In the genomic region with DNA sequence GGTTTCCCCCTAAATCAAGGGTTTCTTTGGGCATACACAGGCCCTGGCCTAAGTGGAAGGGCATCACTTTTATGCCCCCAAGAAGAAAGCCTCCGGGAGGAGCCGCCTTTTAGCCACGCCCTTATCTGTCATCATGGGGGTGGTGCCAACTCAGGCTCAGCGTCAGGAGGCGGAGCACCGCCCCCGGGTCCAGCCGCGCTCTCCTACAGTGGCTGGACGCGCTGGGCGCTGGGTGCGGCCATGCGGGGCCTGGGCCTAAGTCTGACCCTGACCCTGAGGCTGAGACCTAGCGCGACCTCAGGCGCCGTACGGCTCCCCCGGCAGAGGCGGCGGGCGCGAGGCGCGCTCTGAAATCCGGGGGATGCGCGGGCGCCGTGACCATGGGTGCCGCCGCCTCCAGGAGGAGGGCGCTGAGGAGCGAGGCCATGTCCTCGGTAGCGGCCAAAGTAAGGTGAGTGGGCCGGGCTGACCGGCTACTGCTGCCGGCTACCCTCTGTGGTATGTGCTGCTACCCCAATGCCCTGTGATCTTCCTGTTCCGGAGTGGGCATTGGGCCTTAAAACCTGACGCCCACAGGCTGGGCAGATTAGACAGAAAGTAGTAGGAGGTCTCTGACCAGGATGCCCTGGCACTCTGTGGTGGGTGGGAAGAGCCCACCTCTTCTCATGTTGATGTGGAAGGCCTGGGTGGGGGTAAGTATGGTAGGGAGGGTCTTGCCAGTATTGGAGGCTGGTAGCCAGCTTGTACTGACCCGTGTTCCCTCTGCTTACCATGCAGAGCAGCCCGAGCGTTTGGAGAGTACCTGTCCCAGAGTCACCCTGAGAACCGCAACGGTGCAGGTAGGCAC, we compare ENCODE assay signal across 8 mouse cellular contexts. TPM values are rescaled to one million over a fixed set of nuclear protein-coding genes. Genes with fewer than 3 reads are reported as not detected.
DNase-seq lines count a peak whose midpoint lies in the region; ATAC-seq and TF ChIP-seq lines count a peak whose summit lies in the region.

A gene (plus strand): TSS at position 135 of the 847 bp plus-strand sequence.

- peak within 1 kb of the TSS; percentile 61 to 98 for H3K4me3 ChIP-seq in MEL (ENCODE audit: control insufficient read depth in 1 of 2, insufficient read depth in 1 of 2, low read depth in 2 of 2, low read length in 2 of 2)
- H3K4me3 ChIP-seq in hindbrain, embryonic 10.5 days, result peak within 1 kb of the TSS; percentile 70
- peak within 1 kb of the TSS; percentile 65 for H3K4me3 ChIP-seq in lung, postnatal 0 days (ENCODE audit: low read depth, low read length)

- H3K4me1 ChIP-seq in MEL (ENCODE audit: control insufficient read depth in 1 of 2, insufficient read depth in 2 of 2, low read length in 2 of 2), result peaks cover 0 to 5% of the 10 kb centered on the region in 2 experiments; a peak in 2 of 4 replicates
- H3K4me1 ChIP-seq in hindbrain, embryonic 10.5 days (replicated peaks), result peaks cover 30% of the 10 kb centered on the region
- H3K4me1 ChIP-seq in lung, postnatal 0 days (ENCODE audit: insufficient read depth, low read depth, low read length), result peaks cover 7% of the 10 kb centered on the region; the same call in 1 of the 2 replicates

- peak; percentile 74 for ATAC-seq in frontal cortex, adult (ENCODE audit: low TSS enrichment)
- peak; percentile 97 for ATAC-seq in lung, postnatal 0 days

- peak; percentile 64 to 70; a peak in 2 of 4 replicates for TF ChIP-seq POLR2A in MEL (IDR thresholded peaks at IDR 0.05; ENCODE audit: control insufficient read depth in 1 of 2, insufficient read depth in 1 of 2, low read depth in 1 of 2, low read length in 2 of 2, poor library complexity in 1 of 2)

- no peak; a peak in 1 of 6 replicates for TF ChIP-seq CTCF in MEL (IDR thresholded peaks at IDR 0.05 in 2 of 3, conservative IDR thresholded peaks at IDR 0.05 in 1 of 3; ENCODE audit: control insufficient read depth in 1 of 3, insufficient read depth in 1 of 3, low read depth in 2 of 3, low read length in 3 of 3, poor library complexity in 1 of 3, severe bottlenecking in 1 of 3)
- peak; percentile 42 for TF ChIP-seq CTCF in lung, postnatal 0 days (IDR thresholded peaks at IDR 0.05)

- H3K4me2 ChIP-seq in lung, postnatal 0 days (replicated peaks; ENCODE audit: low read depth, low read length), result peak within 1 kb of the TSS; percentile 85

- H3K9me3 ChIP-seq in MEL (replicated peaks; ENCODE audit: insufficient read depth, low read length), result no peaks in the 10 kb centered on the region
- no peaks in the 10 kb centered on the region for H3K9me3 ChIP-seq in hindbrain, embryonic 10.5 days
- no peaks in the 10 kb centered on the region for H3K9me3 ChIP-seq in lung, postnatal 0 days (ENCODE audit: low read length)

- peak; percentile 86 for DNase-seq in MEL (ENCODE audit: low read depth, low spot score)
- peak; percentile 81 for DNase-seq in cerebellum, adult 8-10 months
- peak; percentile 87 for DNase-seq in hindbrain, embryonic 10.5 days (ENCODE audit: low spot score)
- DNase-seq in layer of hippocampus, adult 9-11 months, result peak; percentile 90
- DNase-seq in lung, postnatal 0 days (ENCODE audit: low spot score), result peak; percentile 92
- peak; percentile 89 for DNase-seq in ovary, postnatal 14 days (ENCODE audit: low spot score)
- DNase-seq in thymus, postnatal 14 days, result peak; percentile 79

- no peak for TF ChIP-seq RAD21 in MEL (IDR thresholded peaks at IDR 0.05; ENCODE audit: low read depth, low read length)

- no peaks in the 10 kb centered on the region; a peak in 1 of 4 replicates for H3K36me3 ChIP-seq in MEL (ENCODE audit: control insufficient read depth in 1 of 2, insufficient read depth in 2 of 2, low read length in 2 of 2)
- H3K36me3 ChIP-seq in hindbrain, embryonic 10.5 days, result peaks cover 38% of the 10 kb centered on the region
- no peaks in the 10 kb centered on the region for H3K36me3 ChIP-seq in lung, postnatal 0 days (ENCODE audit: insufficient read depth, low read length)

- H3K9ac ChIP-seq in MEL (ENCODE audit: control insufficient read depth, low read depth, low read length, poor library complexity, severe bottlenecking), result peak within 1 kb of the TSS; percentile 73
- H3K9ac ChIP-seq in lung, postnatal 0 days (replicated peaks; ENCODE audit: low read depth), result peak within 1 kb of the TSS; percentile 63

- 5% methylated on average over 47 of the region's 47 CpGs for WGBS in hindbrain, embryonic 10.5 days
- 3% methylated on average over 45 of the region's 47 CpGs for WGBS in lung, postnatal 0 days

- no peaks in the 10 kb centered on the region for H3K27me3 ChIP-seq in MEL (ENCODE audit: control insufficient read depth in 1 of 2, insufficient read depth in 2 of 2, low read length in 2 of 2)
- no peaks in the 10 kb centered on the region for H3K27me3 ChIP-seq in hindbrain, embryonic 10.5 days (ENCODE audit: insufficient read depth, poor library complexity, severe bottlenecking)
- no peaks in the 10 kb centered on the region for H3K27me3 ChIP-seq in lung, postnatal 0 days (replicated peaks; ENCODE audit: insufficient read depth, low read length)

- H3K79me2 ChIP-seq in MEL (ENCODE audit: control insufficient read depth, insufficient read depth, low read length, poor library complexity), result no peaks in the 10 kb centered on the region; the same call in 1 of the 2 replicates

- no peak within 1 kb of the TSS for H3K27ac ChIP-seq in MEL (ENCODE audit: control insufficient read depth, low read depth, low read length)
- H3K27ac ChIP-seq in hindbrain, embryonic 10.5 days, result peak within 1 kb of the TSS; percentile 91
- no peak within 1 kb of the TSS for H3K27ac ChIP-seq in lung, postnatal 0 days (ENCODE audit: low read length)

- TF ChIP-seq EP300 in MEL (IDR thresholded peaks at IDR 0.05; ENCODE audit: low read depth in 1 of 2, low read length in 2 of 2), result no peak
- TF ChIP-seq EP300 in lung, postnatal 0 days (IDR thresholded peaks at IDR 0.05), result no peak

TF ChIP-seq in MEL, 35 proteins besides CTCF, POLR2A, EP300 and RAD21:
- TF ChIP-seq POLR2AphosphoS5 (IDR thresholded peaks at IDR 0.05; ENCODE audit: borderline replicate concordance, low read depth, low read length) (no peak), ELF1 (IDR thresholded peaks at IDR 0.05; ENCODE audit: low read depth, low read length) (no peak), KAT2A (conservative IDR thresholded peaks at IDR 0.05; ENCODE audit: low read depth, low read length) (no peak), ZKSCAN1 (IDR thresholded peaks at IDR 0.05; ENCODE audit: low read depth, low read length) (no peak), SIN3A (IDR thresholded peaks at IDR 0.05; ENCODE audit: low read length) (peak; percentile 32; the same call in 1 of the 2 replicates), ZNF384 (IDR thresholded peaks at IDR 0.05; ENCODE audit: low read depth, low read length) (no peak), MEF2A (IDR thresholded peaks at IDR 0.05; ENCODE audit: extremely low read depth, insufficient replicate concordance, low read depth, low read length, poor library complexity, severe bottlenecking) (no peak), GATA1 (IDR thresholded peaks at IDR 0.05; ENCODE audit: low read depth, low read length) (0 out of 2 replicates have a peak, but pooled peaks have one; percentile 17), MXI1 (IDR thresholded peaks at IDR 0.05; ENCODE audit: low read depth, low read length) (no peak), SMC3 (IDR thresholded peaks at IDR 0.05; ENCODE audit: low read depth, low read length) (no peak), NELFE (IDR thresholded peaks at IDR 0.05; ENCODE audit: low read depth, low read length) (peak; percentile 60), POLR2AphosphoS2 (IDR thresholded peaks at IDR 0.05; ENCODE audit: low read length) (peak; percentile 64; the same call in 1 of the 2 replicates), HCFC1 (IDR thresholded peaks at IDR 0.05; ENCODE audit: low read depth, low read length) (peak; percentile 27; the same call in 1 of the 2 replicates), CHD2 (IDR thresholded peaks at IDR 0.05; ENCODE audit: low read length) (no peak)

RNA-seq across cellular contexts. Expression of the gene that starts here (rescaled TPM):
- 10.9 and 13.3 TPM in 2 replicates for total RNA-seq in MEL (2012; rRNA removed)
- 10 to 100 TPM in 1 of 2 experiments, not detected in 1; 25.8 TPM for polyA plus RNA-seq in MEL (2012; ENCODE audit: insufficient read depth in 1 of 2, insufficient read length in 2 of 2, low read depth in 1 of 2, low replicate concordance in 2 of 2, missing spikeins in 1 of 2)
- 72.2 and 89.0 TPM in 2 replicates for polyA plus RNA-seq in hindbrain, embryonic 10.5 days (2016; fragmentation: Nextera tagmentation; extraction: Ambion mirVana)
- 49.3 and 50.2 TPM in 2 replicates for polyA plus RNA-seq in lung, postnatal 0 days (2015; fragmentation: Nextera tagmentation; extraction: Ambion mirVana)
